24 mouse cellular contexts compared by ENCODE assay signal in the genomic region with DNA sequence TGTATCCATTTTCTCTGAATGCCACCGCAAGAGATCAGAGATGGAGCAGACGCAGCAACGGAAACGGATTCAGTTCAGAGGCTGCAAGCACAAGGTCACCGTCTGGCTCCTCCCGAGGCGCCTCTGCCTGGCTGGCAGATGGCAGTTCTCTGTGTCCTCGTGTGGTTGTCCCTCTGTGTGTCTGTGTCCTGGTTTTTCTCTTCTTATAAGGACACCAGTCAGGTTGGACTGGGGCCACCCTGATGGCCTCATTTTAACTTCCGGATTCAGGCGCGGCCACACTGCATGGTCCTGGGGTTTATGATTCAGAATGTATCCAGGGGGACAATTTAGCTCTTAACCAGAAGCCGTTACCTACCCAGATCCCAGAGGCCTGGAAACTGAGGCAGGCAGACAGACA. TPM values are rescaled to one million over a fixed set of nuclear protein-coding genes. Genes with fewer than 3 reads are reported as not detected.
DNase-seq lines count a peak whose midpoint lies in the region; ATAC-seq lines count a peak whose summit lies in the region.
"Had no signal": no experiment of that assay in that cellular context is flagged by ENCODE, and none has a peak within 500 bp of the region (broad histone marks: within the 10 kb centered on the region; RNA-seq: fewer than 3 reads in every experiment).

No protein-coding gene starts in this region.

- H3K27me3 ChIP-seq in liver, embryonic 12.5 days (replicated peaks), result peaks cover 8% of the 10 kb centered on the region; the same call in 1 of the 2 replicates

- no peaks in the 10 kb centered on the region for H3K36me3 ChIP-seq in liver, embryonic 12.5 days
- H3K36me3 ChIP-seq: embryonic facial prominence, embryonic 12.5 days had no signal

- WGBS in liver, embryonic 12.5 days (ENCODE audit: insufficient replicate concordance), result 79% methylated on average over 12 of the region's 12 CpGs

- H3K4me2 ChIP-seq in liver, embryonic 12.5 days, result no peak overlapping the region
- H3K4me2 ChIP-seq: embryonic facial prominence, embryonic 12.5 days; forebrain, embryonic 12.5 days; midbrain, embryonic 13.5 days had no signal

- H3K9me3 ChIP-seq in liver, embryonic 12.5 days (replicated peaks), result peaks cover 13% of the 10 kb centered on the region; the same call in 1 of the 2 replicates
- H3K9me3 ChIP-seq: embryonic facial prominence, embryonic 12.5 days had no signal

- no peak for ATAC-seq in liver, embryonic 12.5 days
- ATAC-seq: CD4-positive, CD25-positive, alpha-beta regulatory T cell, adult 4 months; hindbrain, postnatal 0 days; intestine, embryonic 16.5 days; liver, postnatal 0 days; midbrain, embryonic 13.5 days had no signal

- DNase-seq in cerebellum, adult 11 months, result peak; percentile 43
- DNase-seq in cerebellum, postnatal 4 days (ENCODE audit: low spot score in 2 of 2), result no peak
- DNase-seq in lung, postnatal 4 days, result peak; percentile 42 to 78
- no peak for DNase-seq in lung, adult 18-20 months
- peak; percentile 35 to 43 for DNase-seq in cerebellum, postnatal 10 days
- DNase-seq in heart, adult 9 months (ENCODE audit: low spot score in 2 of 2), result no peak
- DNase-seq: heart, postnatal 10 days; kidney, adult 9 months; kidney, postnatal 25 days; liver, postnatal 0 days; right cerebral cortex, postnatal 14 days; thymus, adult 2 months; thymus, postnatal 4 days had no signal

- H3K9ac ChIP-seq in liver, embryonic 12.5 days, result no peak overlapping the region
- H3K9ac ChIP-seq: embryonic facial prominence, embryonic 12.5 days; forebrain, embryonic 12.5 days; liver, postnatal 0 days; midbrain, embryonic 13.5 days had no signal

- no peak overlapping the region for H3K27ac ChIP-seq in liver, embryonic 12.5 days
- H3K27ac ChIP-seq: embryonic facial prominence, embryonic 12.5 days; forebrain, embryonic 12.5 days; heart, embryonic 10.5 days; hindbrain, postnatal 0 days; layer of hippocampus, adult 2 months; midbrain, embryonic 13.5 days; stomach, postnatal 0 days had no signal

- H3K4me1 ChIP-seq in liver, embryonic 12.5 days, result no peaks in the 10 kb centered on the region
- H3K4me1 ChIP-seq: embryonic facial prominence, embryonic 12.5 days had no signal

- no peak overlapping the region for H3K4me3 ChIP-seq in liver, embryonic 12.5 days
- H3K4me3 ChIP-seq: embryonic facial prominence, embryonic 12.5 days; forebrain, embryonic 12.5 days; heart, embryonic 10.5 days; layer of hippocampus, adult 2 months; midbrain, embryonic 13.5 days had no signal

RNA-seq across cellular contexts. Expression of a gene that starts 23.0 kb away (rescaled TPM):
- polyA plus RNA-seq in liver, embryonic 12.5 days (2016; fragmentation: Nextera tagmentation; extraction: Ambion mirVana), result 0.01 and 0.05 TPM in 2 replicates
- polyA plus RNA-seq: CD4-positive, CD25-positive, alpha-beta regulatory T cell, adult 4 months; liver, adult 2 months had no signal

RNA-seq across cellular contexts. Expression of a gene that starts 47.0 kb away (rescaled TPM):
- polyA plus RNA-seq in liver, embryonic 12.5 days (2016; fragmentation: Nextera tagmentation; extraction: Ambion mirVana), result 62.3 and 66.2 TPM in 2 replicates

RNA-seq across cellular contexts. Expression of a gene that starts 47.0 kb away (rescaled TPM):
- 39.6 and 40.8 TPM in 2 replicates for polyA plus RNA-seq in liver, embryonic 12.5 days (2016; fragmentation: Nextera tagmentation; extraction: Ambion mirVana)

Comparison
In these comparisons a context has a peak if more than half of its experiments do, and no peak if none do; other contexts are left out.
1. DNase-seq: peak in cerebellum, adult 11 months (single experiment), lung, postnatal 4 days (2 of 2) and cerebellum, postnatal 10 days (2 of 2); none in cerebellum, postnatal 4 days (0 of 2), lung, adult 18-20 months (0 of 2) and heart, adult 9 months (0 of 2).